Mouse (Mus musculus) fibroblast of lung, adult 2 months (primary cell): ENCODE results near the gene Fam3a.
"Not testable (repeated sequence)": the region's sequence is repeated elsewhere in the genome, so short reads cannot be mapped to it uniquely, and the experiment has no call there.

Experiments used
- DNase-seq: peaks from one replicate; pipeline ENCODE4 v3.0.0-alpha.2; 2011; ENCODE audit warnings: low read depth

Gene Fam3a

DNA sequence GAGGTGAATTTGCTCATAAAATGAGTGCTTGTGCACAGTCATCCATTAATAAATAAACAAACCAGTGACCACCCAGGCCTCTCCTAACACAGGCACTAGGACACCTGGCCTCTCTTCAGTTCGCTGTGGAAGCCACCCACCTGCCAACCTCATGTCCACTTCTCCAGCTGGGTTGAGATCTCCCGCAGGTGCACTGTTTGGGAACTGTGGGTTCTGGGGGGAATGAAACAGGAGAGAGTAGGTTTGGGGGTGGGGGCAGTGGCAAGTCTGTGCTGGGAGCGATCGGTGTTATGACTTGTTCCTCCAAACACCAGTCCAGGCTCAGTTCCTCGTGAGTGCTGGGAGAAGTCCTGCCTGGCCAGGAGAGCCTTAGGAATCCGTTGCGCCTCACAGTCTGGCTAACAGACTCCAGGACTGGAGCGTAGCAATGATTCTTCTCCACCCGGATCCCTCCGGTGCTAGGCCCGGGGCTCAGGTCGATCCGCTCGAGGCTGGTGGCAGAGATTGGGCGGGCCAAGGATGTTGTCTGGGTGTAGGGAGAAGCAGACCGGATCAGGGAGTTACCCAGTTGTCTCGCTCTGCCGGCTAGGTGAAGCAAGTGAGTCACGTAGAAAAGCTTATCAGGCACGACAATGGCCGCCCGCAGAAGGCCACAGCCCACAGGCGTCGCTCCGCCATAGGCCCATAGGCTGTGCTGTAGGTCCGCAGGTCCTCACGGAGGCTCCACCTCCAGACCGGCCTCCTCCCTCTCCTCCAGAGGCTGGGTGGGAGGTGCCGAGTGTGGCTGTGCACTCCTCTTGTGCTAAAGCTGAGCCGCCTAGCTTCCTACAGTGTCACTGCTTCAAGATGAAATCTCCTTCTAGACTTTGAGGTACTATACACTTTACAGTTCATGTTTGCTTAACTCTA lies at the start of gene Fam3a, which contains the start of gene Ikbkg:
TSS of gene Fam3a (minus strand) at position 738 of the 909 bp plus-strand sequence.
TSS of gene Ikbkg (plus strand) at position 756 of the 909 bp plus-strand sequence.
- peak; percentile 73 for DNase-seq

GRCm38 (mm10) chrX:74429290-74429821 lies 36.3 kb upstream of the Fam3a start:
- no peak for DNase-seq

GRCm38 (mm10) chrX:74428826-74429276 lies 35.8 kb upstream of the Fam3a start, which contains the start of gene G6pdx:
G6pdx (minus strand) TSS chrX:74429194.
- DNase-seq, result peak; percentile 65

DNA sequence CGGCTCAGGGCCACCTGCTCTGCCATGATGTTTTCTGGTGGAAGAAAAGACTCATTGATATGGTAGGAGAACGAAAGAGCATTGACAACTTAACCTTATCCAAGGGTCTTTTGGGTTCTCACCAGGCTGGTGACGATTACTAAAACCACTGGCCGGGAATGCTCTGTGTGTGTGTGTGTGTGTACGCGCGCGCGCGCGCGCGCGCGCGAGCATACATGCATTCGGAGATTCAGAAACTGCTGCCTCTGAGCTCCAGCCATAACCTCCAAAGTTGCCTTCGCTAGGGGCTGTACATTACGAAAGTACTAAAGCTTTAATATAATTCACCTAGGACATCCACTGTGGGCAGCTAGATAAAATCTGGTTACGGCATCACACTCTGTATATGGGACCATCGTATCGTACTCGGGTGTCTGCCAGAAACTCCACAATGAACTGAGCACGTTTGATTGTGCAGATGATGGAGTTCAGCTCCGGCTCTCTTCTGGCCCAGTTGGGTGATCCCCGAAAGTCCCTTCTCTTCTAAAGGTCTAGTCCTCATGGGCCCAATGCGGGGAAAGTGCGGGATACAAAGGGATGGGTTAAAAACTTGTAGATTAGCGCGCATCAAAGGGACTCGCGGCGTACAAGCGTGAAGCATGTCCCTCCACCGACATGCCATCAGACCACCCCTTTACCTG lies 35.2 kb upstream of the Fam3a start:
- no peak for DNase-seq

DNA sequence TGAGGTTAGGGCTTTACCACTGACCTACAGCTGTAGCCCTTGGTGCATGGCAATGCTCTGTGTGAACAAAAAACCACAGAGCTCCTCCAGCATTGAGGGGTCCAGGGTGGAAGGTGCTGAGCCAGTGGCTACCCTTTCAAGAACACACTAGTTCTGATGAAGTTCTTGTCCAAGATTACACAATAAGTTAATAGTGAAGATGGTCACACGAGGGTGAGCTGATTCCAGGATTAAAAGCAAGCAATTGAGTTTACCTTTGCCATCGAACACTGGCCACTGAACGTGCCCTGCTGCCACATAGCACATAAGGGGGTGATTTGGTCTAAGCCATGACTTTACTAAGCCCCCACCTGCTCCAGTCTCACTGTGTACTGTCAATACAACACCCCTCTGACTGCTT lies 34.0 kb upstream of the Fam3a start:
- DNase-seq, result no peak

- no peak for DNase-seq
Observed at GRCm38 (mm10) chrX:74426256-74426655, 33.2 kb upstream of the Fam3a start.

- peak; percentile 68 for DNase-seq
Observed at GRCm38 (mm10) chrX:74425195-74425594, 32.1 kb upstream of the Fam3a start.

DNA sequence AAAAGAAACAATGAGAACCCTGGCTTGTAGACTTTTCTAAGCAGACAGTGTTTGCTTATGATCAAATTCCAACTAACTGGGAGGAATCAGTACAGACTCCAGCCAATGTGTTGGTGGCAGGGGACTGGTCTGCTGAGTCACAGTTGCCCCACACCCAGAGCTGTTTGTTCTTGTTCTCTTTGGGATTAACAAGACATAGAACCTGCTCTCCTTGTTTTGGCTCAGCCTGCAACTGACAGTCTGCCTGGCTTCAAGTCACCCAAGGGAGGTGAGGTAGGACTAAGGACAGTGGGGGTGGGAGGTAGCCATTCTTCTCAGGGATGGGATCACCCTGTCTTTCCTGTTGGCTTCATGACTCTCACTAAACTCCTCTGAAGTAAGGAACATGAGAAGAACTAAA lies 31.4 kb upstream of the Fam3a start:
- no peak for DNase-seq

- DNase-seq, result no peak
Observed at GRCm38 (mm10) chrX:74413377-74413776, 20.3 kb upstream of the Fam3a start.

DNA sequence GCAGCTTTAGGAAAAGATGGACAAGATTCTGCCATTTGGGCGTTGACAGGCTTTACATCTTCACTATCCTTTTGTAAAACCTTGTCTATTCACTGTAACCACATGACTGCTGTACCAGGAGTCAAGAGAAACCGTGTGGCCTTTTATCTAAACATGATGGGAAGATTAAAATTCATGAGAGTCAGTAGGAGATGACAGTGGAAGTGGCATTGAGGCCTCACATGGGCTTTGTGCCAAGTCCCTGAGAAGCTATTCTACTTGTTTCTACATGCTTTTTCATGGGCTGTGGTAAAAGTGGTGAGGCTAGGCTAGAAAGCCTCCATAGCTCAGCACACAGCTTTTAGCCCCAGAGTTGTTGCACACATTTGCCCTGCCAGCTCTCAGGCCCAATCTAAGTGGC lies 15.3 kb upstream of the Fam3a start:
- no peak for DNase-seq

GRCm38 (mm10) chrX:74400136-74400535 lies 7.1 kb upstream of the Fam3a start:
- no peak for DNase-seq

DNA sequence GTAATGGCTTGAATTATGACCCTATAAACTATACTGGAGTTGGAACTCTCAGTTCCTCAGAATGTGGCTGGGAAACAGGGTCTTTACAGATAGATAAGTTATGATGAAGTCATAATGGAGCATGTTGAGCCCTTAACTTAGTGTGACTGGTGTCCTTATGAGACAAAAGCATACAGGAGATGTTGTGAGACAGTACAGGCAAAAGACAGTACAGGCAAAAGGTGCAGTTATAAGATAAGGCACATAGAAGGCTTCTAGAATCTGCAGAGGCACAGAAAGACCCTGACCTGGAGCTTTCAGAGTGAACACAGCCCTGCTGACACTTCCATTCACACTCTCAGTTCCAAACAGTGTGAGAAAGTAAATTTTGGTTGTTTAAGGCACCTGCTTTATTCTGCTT lies 4.9 kb downstream of the Fam3a start:
- DNase-seq, result no peak

- DNase-seq, result no peak
Observed at GRCm38 (mm10) chrX:74384451-74384850, 8.6 kb downstream of the Fam3a start.

GRCm38 (mm10) chrX:74372888-74373549 lies 20.1 kb downstream of the Fam3a start, which contains the start of the genes Ubl4a and Slc10a3:
Ubl4a (minus strand) TSS chrX:74373218.
Slc10a3 (minus strand) TSS chrX:74373349.
- DNase-seq, result peak; percentile 83

- no peak for DNase-seq
Observed at GRCm38 (mm10) chrX:74368209-74368909, 24.7 kb downstream of the Fam3a start.

- no peak for DNase-seq
Observed at GRCm38 (mm10) chrX:74367512-74367911, 25.6 kb downstream of the Fam3a start.

- no peak for DNase-seq
Observed at GRCm38 (mm10) chrX:74359171-74359570, 33.9 kb downstream of the Fam3a start.

- DNase-seq, result not testable (repeated sequence)
Observed at GRCm38 (mm10) chrX:74357069-74357468, 36.0 kb downstream of the Fam3a start.

GRCm38 (mm10) chrX:74353467-74353770 lies 39.7 kb downstream of the Fam3a start, which contains the start of gene Lage3:
Lage3 (minus strand) TSS chrX:74353618.
- DNase-seq, result peak; percentile 22

DNA sequence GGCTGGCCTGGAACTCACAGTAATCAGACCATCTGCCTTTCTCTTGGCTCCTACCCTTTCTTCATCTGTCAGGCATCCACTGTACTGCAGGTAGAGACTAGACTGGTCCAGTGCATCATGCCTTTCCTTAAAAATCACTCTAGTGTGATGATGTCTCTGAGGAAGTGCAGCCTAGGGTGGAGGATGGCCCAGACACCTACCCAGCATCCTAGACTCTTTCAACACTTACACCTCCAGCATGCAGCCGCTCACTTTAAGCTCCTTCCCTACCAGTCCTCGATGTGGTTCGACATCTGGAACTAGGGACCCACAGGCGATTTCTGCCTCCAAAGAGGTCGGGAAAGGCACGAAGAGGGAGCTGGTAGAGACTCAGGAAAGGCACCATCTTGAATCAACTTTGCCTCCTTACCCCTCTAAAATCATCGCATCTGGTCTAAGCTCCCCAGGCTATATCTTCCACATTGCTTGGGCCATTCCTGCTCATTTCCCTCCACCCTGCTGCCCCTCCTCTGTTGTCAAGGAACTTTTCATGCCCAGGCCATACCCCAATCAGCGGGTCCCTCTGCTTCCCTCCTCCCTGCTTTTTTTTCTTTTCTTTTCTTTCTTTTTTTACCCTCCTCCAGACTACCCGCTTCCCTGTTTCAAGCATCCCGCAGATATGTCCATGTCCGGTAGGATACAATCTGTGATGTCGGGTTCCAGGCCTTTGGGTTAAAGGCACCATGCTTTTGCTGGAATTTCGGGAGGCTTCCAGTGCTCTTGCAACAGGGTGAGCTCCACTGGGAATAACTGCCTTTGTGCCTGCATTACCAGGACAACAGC lies 40.2 kb downstream of the Fam3a start:
- no peak for DNase-seq
